Mouse (Mus musculus) fat pad, adult 2 months (tissue): Measurements from ENCODE around the gene Kcnj9.

ENCODE experiments used
- DNase-seq: peaks from one replicate; pipeline ENCODE4 v3.0.0-alpha.2; 2011; ENCODE audit warnings: low read depth, low spot score; ENCODE audit errors: extremely low read depth

Gene Kcnj9

DNA sequence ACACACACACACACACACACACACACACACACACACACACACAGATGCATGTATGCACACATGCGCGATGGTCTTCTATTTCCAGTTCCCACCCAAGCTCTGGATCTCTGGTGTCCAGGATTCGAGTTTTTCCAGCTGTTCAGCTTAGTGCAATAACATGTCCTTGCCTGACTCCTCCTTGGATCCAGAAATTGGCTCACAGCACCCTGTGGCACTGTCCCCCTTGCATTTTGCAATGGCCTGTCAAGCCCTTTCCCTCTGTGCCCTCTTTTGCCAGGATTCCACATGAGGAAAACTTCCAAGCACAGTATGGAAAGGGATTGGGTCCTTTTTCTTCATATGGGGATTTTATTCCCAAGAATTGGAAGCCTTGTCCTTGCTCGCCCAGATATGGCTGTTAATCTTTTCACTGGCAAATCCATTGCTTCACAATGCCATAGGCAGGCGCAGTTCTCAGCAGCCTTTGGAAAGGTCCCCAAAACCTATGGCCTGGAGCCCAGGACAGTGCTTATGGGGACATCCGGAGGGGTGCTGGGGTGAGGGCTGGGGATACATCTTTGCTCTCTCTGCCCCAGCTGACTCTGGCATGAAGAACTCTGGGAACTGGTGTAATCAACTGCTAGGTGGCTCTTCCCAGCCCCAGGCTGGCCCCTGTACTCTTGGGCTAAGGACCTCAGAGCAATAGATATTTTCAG lies 32.2 kb downstream of the Kcnj9 start:
- peak; percentile 88 for DNase-seq

- DNase-seq: no peak
Observed at GRCm38 (mm10) chr1:172295751-172296197, 33.3 kb downstream of the Kcnj9 start.

DNA sequence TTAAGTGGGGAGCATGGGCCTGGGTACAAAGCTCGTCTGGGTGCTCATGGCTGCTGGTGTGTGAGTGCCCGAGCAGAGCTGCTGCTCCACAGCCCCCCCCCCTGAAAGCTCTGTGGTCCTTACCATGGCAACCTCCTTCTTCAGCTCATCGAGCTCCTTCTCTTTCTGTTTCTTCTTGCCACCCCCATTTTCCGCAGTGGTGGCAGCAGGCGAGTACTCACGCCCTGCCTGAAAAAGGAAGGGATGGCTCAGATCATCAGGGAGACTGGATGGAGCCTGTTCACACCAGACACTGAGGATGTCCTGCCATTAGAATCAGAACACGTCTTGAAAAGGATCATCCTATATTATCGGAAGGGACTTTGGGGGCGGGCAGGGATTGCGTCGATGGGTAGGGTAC lies 35.7 kb downstream of the Kcnj9 start:
- DNase-seq: no peak

GRCm38 (mm10) chr1:172292880-172293279 lies 36.2 kb downstream of the Kcnj9 start:
- DNase-seq: no peak

DNA sequence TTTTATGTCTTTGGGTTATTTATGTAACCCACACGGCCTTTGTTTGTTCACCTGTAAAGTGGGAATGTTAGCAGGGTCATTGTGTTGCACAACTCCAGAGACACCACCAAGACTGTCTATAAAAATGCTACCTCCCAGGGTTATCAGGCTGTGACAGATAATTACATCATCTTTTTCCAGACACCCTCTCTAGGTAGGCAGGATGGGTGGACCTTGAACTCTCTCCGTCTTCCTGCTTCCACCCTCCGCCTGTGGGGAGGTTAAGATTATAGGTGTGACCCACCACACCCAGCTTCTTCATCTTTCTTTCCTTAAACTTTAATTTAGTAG lies 39.5 kb downstream of the Kcnj9 start:
- no peak for DNase-seq

DNA sequence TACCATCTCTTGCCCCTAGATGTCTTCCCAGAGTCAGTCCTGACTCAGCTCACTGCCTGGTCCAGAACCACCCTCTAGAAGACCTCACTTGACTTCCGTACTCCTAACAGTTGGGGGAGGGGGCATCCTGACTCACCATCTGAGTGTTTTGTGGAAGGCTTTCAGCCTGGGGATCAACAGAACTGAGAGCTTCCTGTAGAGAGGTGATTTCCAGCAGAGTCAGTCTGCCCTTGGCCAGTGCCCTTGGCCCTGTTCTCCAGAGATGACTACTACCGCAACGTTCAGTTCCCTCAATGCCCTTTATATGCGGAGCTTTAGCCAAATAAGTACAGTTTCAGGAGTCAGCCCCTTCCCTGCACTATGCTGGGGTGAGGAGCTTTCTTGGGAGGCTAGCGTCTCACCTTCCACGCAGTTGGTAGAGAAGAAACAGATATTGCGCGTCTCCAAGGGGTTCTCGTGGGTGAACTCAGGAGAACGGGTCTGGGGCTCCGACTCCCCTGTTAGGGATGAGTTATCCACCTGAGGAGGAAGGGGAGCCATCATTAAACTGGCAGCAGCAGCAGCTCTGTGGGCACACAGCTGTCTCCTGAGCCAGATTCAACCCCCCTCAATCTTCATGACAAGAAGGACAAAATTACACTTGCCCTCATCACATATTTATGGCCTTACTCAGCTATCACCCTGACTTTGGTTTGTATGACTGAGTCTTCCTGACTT lies 40.1 kb downstream of the Kcnj9 start:
- DNase-seq: no peak

GRCm38 (mm10) chr1:172286740-172287139 lies 42.4 kb downstream of the Kcnj9 start:
- DNase-seq: no peak

GRCm38 (mm10) chr1:172284221-172284620 lies 44.9 kb downstream of the Kcnj9 start:
- DNase-seq: no peak

DNA sequence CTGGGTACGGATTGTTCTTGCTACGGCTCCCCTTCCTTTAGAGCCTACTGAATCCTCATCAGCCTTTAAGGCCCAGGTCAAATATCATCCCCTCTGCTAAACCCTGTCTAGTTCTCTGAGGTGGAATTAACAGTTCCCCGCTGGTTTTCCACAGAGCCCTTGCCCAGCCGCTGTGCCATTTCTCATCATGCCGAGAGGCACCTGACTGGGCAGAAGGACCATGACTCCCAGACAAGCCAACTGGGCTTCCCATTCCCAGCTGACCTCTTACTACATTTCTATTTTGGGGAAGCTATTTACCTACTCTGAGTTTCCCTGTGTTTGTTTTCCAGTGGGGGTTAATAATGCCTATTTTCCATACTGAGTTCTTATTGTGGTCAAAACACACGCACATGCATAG lies 46.0 kb downstream of the Kcnj9 start:
- DNase-seq: no peak

- peak; percentile 45 for DNase-seq
Observed at GRCm38 (mm10) chr1:172281522-172282254, 47.4 kb downstream of the Kcnj9 start.

DNA sequence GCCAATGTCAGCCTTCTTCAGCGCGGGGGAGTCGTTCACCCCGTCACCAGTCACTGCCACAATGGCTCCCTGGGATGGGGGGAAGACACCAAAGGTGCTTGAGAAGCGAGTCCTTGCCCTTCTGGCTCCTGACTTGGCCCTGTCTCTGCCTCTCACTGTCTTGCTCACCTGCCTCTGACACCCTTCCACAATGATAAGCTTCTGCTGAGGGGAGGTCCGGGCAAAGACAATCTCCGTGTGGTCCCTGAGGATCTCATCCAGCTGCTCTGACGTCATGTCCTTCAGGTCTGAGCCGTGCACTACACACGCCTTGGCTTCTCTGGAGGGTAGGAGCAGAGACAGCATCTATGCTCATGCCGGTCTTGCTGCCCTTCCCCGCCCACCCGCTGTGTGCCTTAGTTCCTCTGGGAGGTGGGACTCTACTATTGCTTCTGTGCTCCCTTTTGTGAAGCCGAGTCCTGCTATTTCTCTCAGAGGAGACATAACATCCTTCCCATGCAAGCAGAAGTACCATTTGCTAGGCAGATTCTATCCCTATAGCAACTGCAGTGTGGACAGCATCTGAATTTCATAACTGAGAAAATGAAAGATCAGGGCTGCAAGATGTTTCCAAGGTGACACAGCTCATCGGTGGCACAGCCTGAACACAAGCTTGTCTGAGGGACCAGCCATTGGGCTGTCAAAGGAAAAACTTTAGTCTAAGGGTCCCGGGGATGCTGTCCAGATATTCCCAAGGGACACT lies 49.2 kb downstream of the Kcnj9 start:
- no peak for DNase-seq

- DNase-seq: no peak
Observed at GRCm38 (mm10) chr1:172278328-172278727, 50.8 kb downstream of the Kcnj9 start.

- no peak for DNase-seq
Observed at GRCm38 (mm10) chr1:172277172-172277571, 51.9 kb downstream of the Kcnj9 start.

- DNase-seq: no peak
Observed at GRCm38 (mm10) chr1:172274547-172274946, 54.6 kb downstream of the Kcnj9 start.

DNA sequence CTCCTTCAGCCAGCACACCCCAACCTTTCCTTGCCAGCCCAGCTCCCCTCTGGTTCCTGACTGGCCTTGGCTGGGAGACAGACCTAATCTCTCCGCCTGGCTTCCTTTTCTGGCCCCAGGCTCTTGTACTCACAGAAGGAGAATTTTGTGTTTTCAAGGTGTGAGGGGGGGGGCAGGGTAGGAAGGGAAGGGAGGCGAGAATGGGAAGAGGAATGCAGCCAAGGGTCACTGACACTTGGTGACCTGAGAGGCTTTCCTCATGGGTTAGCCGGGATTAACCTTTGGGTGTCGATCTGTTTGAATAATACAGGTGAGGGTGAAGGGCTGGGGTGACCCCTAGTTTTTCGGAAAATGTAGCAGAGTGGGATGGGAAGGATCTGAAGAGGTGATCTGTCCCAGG lies 55.0 kb downstream of the Kcnj9 start:
- DNase-seq: no peak

- no peak for DNase-seq
Observed at GRCm38 (mm10) chr1:172273386-172273785, 55.7 kb downstream of the Kcnj9 start.

DNA sequence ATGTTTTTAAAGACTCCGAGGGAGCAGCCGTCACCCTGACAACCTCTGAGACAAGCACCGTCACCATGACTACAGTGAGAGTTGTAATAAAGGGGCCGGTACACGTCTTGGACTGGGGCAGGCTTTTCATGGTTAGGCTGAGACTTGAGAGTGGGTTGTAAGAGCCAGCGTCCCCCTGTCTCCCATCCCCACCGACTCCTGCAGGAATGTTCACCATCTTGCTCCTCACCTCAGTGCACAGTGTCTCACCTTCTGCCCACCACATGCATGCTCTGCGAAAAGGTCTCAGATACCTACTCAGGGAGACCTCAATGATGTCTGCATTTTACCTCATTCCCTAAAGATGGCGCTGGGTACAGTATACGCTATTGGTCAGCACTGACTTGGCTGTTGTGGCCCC lies 57.4 kb downstream of the Kcnj9 start:
- no peak for DNase-seq

DNA sequence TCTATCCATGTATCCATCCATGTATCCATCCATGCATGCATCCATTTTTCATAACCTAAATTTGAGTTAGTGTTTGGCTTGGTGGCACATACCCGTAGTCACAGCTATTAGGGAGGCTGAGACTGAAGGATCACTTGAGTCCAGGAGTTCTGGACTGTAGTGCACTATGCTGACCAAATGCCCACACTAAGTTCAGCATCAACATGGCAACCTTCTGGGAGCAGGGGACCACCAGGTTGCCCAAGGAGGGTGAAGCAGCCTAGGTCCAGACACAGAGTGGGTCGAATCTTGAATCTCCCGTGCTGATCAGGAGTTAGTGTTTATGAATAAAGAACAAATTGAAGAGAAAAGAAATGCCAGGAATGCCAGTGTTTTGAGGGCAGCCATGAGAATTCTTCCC lies 57.9 kb downstream of the Kcnj9 start:
- no peak for DNase-seq
